Mouse (Mus musculus): ENCODE results near the gene Klf17.
A peak's percentile ranks its signal among the peaks of the same experiment; 100 is the strongest.
"Not testable (repeated sequence)": the region's sequence is repeated elsewhere in the genome, so short reads cannot be mapped to it uniquely, and the experiment has no call there.

The Klf17 gene

GRCm38 (mm10) chr4:117765416-117765815 lies at the start of gene Klf17:
Gene Klf17 (minus strand): TSS chr4:117765648.
- no peak for DNase-seq

- peak; percentile 18 to 68 for DNase-seq
Measured at GRCm38 (mm10) chr4:117814333-117814732, 48.9 kb upstream of the Klf17 start.

- DNase-seq: peak; percentile 45 to 73
Measured at GRCm38 (mm10) chr4:117813591-117814192, 48.2 kb upstream of the Klf17 start.

GRCm38 (mm10) chr4:117810933-117811332 lies 45.5 kb upstream of the Klf17 start:
- DNase-seq: no peak

GRCm38 (mm10) chr4:117806992-117807391 lies 41.5 kb upstream of the Klf17 start:
- DNase-seq: no peak

GRCm38 (mm10) chr4:117799904-117800303 lies 34.5 kb upstream of the Klf17 start:
- DNase-seq: no peak

GRCm38 (mm10) chr4:117788308-117788707 lies 22.9 kb upstream of the Klf17 start:
- DNase-seq: no peak

- peak in 1 of 2 experiments; percentile 26 for DNase-seq
Measured at GRCm38 (mm10) chr4:117786963-117787362, 21.5 kb upstream of the Klf17 start.

GRCm38 (mm10) chr4:117782908-117783307 lies 17.5 kb upstream of the Klf17 start:
- no peak for DNase-seq

GRCm38 (mm10) chr4:117772960-117773359 lies 7.5 kb upstream of the Klf17 start:
- DNase-seq: no peak

GRCm38 (mm10) chr4:117770935-117771334 lies 5.5 kb upstream of the Klf17 start:
- DNase-seq: peak in 1 of 2 experiments; percentile 69

GRCm38 (mm10) chr4:117760151-117760550 lies 5.3 kb downstream of the Klf17 start:
- no peak for DNase-seq

- not testable (repeated sequence) for DNase-seq
Measured at GRCm38 (mm10) chr4:117752469-117752868, 13.0 kb downstream of the Klf17 start.

- DNase-seq: peak in 1 of 2 experiments; percentile 17
Measured at GRCm38 (mm10) chr4:117737559-117737958, 27.9 kb downstream of the Klf17 start.

GRCm38 (mm10) chr4:117731926-117732325 lies 33.5 kb downstream of the Klf17 start:
- no peak for DNase-seq

- DNase-seq: no peak
Measured at GRCm38 (mm10) chr4:117724112-117724511, 41.3 kb downstream of the Klf17 start, which contains the start of gene Gm12845. Gene Gm12845 (plus strand): TSS chr4:117724412.

GRCm38 (mm10) chr4:117713303-117714098 lies 51.9 kb downstream of the Klf17 start:
- DNase-seq: no peak

- no peak for DNase-seq
Measured at GRCm38 (mm10) chr4:117712314-117712713, 53.1 kb downstream of the Klf17 start.

GRCm38 (mm10) chr4:117708780-117709550 lies 56.5 kb downstream of the Klf17 start:
- no peak for DNase-seq

Measured in lung, postnatal 4 days (tissue).